Mouse (Mus musculus): ENCODE measurements around the gene Spen.

GRCm38 (mm10) chr4:141537706-141538407 is 540 bp downstream of the Spen start:
- TF ChIP-seq POLR2A (IDR thresholded peaks at IDR 0.05; ENCODE audit: insufficient read depth, low read depth, low read length) (no peak), CTCF (IDR thresholded peaks at IDR 0.05; ENCODE audit: insufficient read depth, low read depth, low read length) (no peak)

All from olfactory bulb, adult 2 months (tissue).